Mouse (Mus musculus) urinary bladder, postnatal 25 days (tissue): Measurements from ENCODE around the gene Rpl24.

Source experiments
- DNase-seq: peaks from one replicate; pipeline ENCODE4 v3.0.0; 2022; ENCODE audit warnings: low spot score

Rpl24 gene

DNA sequence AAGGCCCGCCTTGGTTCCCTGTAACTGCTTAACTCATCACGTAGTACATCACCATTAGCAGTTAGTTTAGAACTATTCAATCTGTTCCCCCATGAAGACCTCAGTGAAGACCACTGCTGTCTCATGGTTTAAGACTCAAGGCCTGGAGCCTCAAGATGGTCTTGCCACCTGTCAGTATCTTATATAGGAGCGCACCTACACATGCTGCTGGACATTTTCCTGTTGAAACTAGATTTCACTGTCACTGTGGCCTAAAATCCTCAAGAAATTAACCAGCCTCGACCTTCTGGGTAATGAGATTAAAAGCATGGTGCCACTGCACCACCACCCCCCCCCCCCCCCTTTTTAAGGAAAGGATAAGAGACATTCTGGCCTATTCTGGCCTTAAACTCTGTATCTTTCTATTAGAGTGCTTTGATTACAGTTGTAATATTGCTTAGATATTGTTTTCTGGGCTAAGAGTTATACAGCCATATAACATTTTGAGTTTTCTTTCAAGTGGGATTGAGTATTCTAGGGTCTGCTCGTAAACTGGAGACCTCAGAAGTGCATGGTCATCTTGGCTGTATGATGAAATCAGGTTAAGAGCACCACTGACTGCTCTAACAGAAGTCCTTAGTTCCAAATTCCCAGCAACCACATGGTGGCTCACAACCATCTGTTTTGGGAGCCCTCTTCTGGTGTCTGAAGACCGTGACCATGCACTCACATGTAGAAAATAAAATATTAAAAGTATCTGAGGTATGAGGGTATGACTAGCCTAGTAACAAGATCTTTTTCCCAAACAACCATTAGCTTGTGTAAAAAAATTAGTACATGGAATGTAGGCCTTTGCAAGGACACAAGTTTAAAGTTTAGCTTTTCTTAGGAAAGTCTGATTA lies 5.9 kb downstream of the Rpl24 start:
- DNase-seq: no peak

DNA sequence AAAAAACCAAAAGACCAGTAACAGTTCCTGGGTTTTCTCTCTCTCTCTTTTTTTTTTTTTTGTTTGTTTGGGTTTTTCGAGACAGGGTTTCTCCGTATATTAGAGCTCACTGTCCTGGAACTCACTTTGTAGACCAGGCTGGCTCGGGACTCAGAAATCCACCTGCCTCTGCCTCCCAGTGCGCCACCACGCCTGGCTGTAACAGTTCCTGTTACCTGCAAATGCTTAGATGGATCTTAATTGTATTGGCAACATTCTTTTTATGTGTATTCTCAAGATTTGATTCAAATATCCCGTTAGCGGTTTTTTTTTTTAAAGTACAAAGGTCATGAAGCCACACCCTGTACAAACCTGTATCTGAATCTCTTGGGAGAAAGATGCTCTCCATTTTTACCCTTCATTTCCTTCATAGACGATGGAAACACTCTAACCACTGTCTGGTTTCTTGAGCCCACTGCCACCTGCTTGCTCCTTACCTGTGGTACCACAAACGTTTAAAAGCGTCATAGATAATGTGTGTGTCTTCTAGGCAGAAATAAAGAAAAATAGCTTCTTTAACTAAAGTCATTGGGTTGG lies 6.6 kb downstream of the Rpl24 start:
- DNase-seq: no peak

DNA sequence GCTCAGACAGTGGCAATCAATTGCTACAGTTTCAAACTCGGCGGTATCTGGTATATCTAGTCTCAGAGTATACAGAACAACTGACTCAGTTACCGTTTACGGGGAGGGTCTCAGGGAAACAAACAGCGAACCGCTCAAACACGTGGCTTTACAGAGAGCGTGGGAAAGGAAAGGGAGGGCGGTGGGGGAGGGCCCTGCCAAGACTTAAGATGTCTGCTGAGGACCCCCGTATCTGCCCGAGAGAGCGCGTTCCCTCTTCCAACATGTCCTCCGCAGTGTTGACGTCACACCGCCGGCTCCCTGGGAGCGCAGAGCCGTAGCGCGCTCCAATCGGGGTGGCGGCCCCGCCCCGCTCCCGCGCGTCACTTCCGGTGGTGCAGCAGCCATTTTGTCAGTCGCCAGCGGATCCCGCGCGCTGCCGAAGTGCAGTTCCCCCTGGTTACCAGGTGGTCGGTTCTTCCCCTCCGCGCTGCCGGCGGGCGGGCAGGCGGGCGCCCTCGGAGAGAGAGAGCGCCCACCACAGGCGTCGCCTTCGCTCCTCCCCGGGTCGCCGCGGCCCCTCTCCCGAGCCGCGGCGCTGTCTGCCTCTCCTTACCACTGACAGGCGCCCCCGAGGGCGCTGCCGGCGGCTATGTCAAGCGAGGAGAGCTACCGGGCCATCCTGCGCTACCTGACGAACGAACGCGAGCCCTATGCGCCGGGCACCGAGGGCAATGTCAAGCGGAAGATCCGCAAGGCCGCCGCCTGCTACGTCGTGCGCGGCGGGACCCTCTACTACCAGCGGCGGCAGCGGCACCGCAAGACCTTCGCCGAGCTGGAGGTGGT lies 7.6 kb downstream of the Rpl24 start, which contains the start of gene Zbtb11:
Gene Zbtb11 (plus strand): TSS at position 453 of the 825 bp plus-strand sequence.
- DNase-seq: peak; percentile 99

DNA sequence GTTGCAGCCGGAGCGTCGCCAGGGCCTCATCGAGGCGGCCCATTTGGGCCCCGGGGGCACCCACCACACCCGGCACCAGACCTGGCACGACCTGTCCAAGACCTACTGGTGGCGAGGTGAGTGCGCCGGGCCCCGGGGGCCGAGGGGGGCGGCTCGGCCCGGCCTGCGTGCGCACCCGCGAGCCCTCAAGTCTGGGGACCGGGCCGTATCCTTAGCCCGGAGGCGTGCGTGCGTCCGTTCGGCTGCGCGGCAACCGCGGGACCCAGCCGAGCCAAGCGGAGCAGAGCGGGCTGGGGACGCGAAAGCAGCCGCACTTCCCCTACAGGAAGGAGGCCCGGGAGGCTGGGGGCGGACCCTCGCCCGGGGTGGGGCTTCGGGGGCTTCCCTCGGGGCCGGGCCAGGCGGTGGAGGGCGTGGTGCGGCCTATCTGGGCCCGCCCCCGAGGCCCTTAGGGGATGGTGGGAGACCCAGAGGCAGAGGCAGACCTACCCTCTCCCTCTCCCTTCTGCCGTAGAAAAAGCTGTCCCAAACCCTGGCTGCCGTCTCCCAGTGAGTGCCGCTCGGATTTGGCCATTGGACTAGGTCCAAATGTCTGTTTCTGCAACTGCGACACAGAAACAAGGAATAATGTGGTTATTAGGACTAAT lies 8.3 kb downstream of the Rpl24 start:
- peak; percentile 77 for DNase-seq

GRCm38 (mm10) chr16:55974903-55975285 lies 8.8 kb downstream of the Rpl24 start:
- no peak for DNase-seq

- no peak for DNase-seq
These were observed 19.9 kb downstream of the Rpl24 start for GRCm38 (mm10) chr16:55986001-55986400.

DNA sequence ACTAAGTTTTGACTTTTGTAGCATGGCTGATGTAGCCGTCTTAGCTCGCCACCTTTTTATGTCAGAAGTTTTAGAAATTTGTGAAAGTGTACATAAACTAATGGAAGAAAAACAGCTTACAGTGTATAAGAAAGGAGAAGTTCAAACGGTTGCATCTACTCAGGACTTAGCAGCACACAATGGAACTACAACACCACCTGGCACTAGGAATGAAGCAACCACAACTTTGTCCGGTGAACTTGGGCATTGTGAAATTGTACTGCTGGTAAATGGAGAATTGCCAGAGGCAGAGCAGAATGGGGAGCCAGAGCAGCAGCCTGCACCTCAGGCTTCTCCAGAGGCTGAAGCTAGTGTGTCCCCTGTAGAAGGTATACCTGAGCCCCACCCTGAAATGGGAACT lies 24.2 kb downstream of the Rpl24 start:
- no peak for DNase-seq

GRCm38 (mm10) chr16:55994235-55994634 lies 28.2 kb downstream of the Rpl24 start:
- no peak for DNase-seq

- no peak for DNase-seq
These were observed 40.7 kb downstream of the Rpl24 start for GRCm38 (mm10) chr16:56006798-56007197.

- DNase-seq: no peak
These were observed 42.8 kb downstream of the Rpl24 start for GRCm38 (mm10) chr16:56008862-56009261.

GRCm38 (mm10) chr16:56012789-56013743 lies 47.0 kb downstream of the Rpl24 start:
- no peak for DNase-seq

GRCm38 (mm10) chr16:56014076-56014475 lies 48.0 kb downstream of the Rpl24 start:
- DNase-seq: no peak

DNA sequence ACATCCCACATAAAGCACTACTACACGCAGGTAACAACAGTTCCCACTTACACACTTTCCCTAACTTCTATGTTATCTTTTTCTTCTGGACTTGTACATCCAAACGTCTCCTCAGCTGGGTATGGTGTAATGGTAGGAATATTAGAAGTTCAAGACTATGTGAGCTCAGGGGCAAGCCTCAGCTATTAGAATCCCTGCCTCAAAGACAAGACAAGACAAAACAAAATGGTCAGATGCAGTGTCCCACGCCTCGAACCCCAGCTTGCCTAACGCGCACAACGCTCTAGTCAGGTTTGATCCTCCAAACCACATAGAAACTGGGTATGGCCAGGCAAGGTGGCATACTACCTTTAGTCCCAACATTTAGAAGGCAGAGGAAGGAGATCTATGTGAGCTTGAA lies 53.6 kb downstream of the Rpl24 start:
- no peak for DNase-seq
